Mouse (Mus musculus) ES-E14 (cell line): ENCODE results near the gene Tbc1d10b.

Experiments
- MAFK ChIP-seq: IDR thresholded peaks from 2 replicates; pipeline ENCODE4 v1.6.1; 2014; ENCODE audit warnings: mild to moderate bottlenecking, low read depth, low read length, inconsistent platforms; ENCODE audit not compliant: insufficient read depth
- ZC3H11A ChIP-seq: IDR thresholded peaks from 2 replicates; pipeline ENCODE4 v1.6.1; 2012; ENCODE audit warnings: low read depth, mild to moderate bottlenecking, inconsistent platforms, low read length, borderline replicate concordance

- TF ChIP-seq MAFK, result no peak
- TF ChIP-seq ZC3H11A, result no peak
Measured at GRCm38 (mm10) chr7:127214521-127214920, 6.3 kb upstream of the Tbc1d10b start.
